Mouse (Mus musculus): ENCODE data around the gene Zfp239. TPM values are rescaled to one million over a fixed set of nuclear protein-coding genes. Genes with fewer than 3 reads are reported as not detected.

Gene Zfp239
- polyA plus RNA-seq, 1 experiment from 2014 or later = 0.42 TPM

DNA sequence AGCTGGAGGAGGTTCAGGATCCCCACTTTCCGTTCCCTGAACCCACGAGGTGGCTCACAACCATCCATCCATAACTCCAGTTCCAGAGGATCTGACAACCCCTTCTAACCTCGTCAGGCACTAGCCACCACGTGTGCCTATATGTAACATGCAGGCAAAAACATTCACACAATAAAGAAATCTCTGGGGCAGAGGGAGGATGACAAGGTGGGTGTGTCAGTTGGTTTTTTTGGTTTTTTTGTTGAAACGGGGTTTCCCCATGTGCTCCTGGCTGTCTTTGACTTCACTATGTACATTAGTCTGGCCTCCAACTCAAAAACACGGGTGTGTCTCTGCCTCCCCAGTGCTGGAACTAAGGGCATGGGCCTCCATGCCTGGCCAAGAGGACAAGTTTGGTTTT, 28.4 kb downstream of the Zfp239 start:
- 55% methylated on average over 6 of the region's 6 CpGs for WGBS (ENCODE audit: missing documents)
- no peak overlapping the region for H3K4me3 ChIP-seq (ENCODE audit: inconsistent target)
- H3K36me3 ChIP-seq (ENCODE audit: inconsistent target) = no peaks in the 10 kb centered on the region
- H3K79me2 ChIP-seq (ENCODE audit: inconsistent target) = no peaks in the 10 kb centered on the region
- no peak overlapping the region for H3K27ac ChIP-seq

DNA sequence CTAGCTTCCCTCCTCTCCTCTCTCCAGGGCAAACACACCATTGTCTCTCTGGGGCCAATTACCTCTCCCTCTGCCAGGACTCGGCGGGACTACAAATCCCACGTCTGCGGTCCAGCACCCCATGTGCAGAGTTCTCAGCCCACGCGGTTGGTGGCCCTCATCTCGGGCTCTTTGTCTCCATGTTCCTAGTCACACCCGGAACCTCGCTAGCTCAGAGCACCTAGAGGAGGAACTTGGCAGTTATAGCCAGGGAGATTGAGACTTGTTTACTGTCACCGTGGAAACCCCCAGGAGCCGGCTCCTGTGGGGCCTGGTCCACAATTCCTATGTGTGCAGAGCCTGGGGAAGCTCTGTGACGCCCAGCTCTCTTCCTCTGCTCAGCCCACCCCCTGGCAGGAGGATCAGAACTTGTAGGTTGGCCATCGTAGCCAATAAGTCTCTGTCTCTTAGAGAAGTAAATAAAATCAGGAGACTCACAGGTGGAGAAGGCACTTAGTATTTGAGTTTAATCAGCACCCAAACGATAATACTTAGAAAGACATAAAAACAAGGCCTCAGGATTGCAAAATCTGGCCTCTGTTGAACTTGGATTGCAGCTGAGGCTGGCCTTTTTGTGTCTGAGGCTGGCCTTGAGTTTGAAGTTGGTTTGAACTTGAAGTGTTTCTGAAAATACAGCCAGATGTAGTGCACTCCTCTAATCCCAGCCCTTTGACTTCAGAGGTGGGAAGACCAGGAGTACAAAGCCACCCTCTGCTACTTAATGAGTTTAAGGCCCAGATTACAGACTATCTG, 29.7 kb downstream of the Zfp239 start:
- no peaks in the 10 kb centered on the region for H3K36me3 ChIP-seq (ENCODE audit: inconsistent target)
- H3K4me3 ChIP-seq (ENCODE audit: inconsistent target) = peak overlapping the region; percentile 17; the same call in 1 of the 2 replicates
- no peaks in the 10 kb centered on the region for H3K79me2 ChIP-seq (ENCODE audit: inconsistent target)
- no peak overlapping the region for H3K27ac ChIP-seq
- 21% methylated on average over 14 of the region's 14 CpGs for WGBS (ENCODE audit: missing documents)

DNA sequence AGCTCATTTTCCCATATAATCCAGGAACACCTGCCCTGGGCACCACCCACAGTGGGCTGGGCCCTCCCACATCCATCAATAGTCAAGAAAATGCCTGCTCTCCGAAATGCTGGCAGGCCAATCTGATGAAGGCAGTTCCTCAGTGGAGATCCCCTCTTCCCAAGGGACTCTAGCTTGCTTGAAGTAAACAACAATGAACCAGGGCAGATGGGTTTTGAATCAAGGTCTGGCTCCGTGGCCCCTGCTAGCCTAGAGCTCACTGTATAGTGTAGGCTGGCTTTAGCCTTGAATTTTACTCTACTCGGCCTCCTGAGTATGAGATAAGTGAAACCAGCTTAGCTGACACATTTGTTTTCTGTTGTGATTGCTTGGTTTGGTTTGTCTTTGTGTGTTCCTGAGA, 30.5 kb downstream of the Zfp239 start:
- H3K79me2 ChIP-seq (ENCODE audit: inconsistent target) = no peaks in the 10 kb centered on the region
- no peak overlapping the region for H3K27ac ChIP-seq
- H3K36me3 ChIP-seq (ENCODE audit: inconsistent target) = no peaks in the 10 kb centered on the region
- H3K4me3 ChIP-seq (ENCODE audit: inconsistent target) = no peak overlapping the region
- 94% methylated on average over 3 of the region's 3 CpGs for WGBS (ENCODE audit: missing documents)

DNA sequence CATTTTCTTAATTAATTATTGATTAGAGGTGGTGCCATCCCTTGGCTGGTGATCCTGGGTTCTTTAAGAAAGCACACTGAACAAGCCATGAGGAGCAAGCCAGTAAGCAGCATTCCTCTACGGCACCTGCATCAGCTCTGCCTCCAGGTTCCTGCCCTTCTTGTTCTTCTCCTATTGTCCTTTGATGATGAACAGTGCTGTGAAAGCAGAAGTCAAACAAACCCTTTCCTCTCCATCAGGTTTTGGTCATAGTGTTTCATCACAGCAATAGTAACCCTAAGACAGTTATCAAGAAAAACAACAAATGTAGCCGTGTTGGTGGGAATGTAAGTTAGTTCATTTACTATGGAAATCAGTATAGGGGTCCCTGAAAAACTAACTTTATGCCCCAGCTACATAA, 31.5 kb downstream of the Zfp239 start:
- H3K4me3 ChIP-seq (ENCODE audit: inconsistent target) = no peak overlapping the region
- no peaks in the 10 kb centered on the region for H3K36me3 ChIP-seq (ENCODE audit: inconsistent target)
- H3K79me2 ChIP-seq (ENCODE audit: inconsistent target) = no peaks in the 10 kb centered on the region
- no peak overlapping the region for H3K27ac ChIP-seq
- WGBS (ENCODE audit: missing documents) = 30% methylated on average over 2 of the region's 2 CpGs

DNA sequence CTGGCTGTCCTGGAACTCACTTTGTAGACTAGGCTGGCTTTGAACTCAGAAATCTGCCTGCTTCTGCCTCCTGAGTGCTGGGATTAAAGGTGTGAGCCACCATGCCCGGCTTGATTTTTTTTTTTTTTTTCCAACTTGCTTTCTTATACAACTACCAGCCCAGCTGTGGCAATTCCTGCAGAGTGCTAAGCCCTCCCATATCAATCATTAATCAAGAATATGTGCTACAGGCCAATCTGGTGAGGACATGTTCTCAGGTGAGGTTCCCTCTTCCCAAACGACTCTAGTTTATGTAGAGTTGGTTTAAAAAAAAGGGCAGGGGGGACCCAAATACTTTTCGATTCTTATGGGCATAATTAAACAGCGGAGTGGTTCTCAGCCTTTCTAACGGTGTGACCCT, 35.9 kb downstream of the Zfp239 start:
- Histone ChIP-seq H3K36me3 (ENCODE audit: inconsistent target) (no peaks in the 10 kb centered on the region), H3K4me3 (ENCODE audit: inconsistent target) (no peak overlapping the region), H3K27ac (no peak overlapping the region), H3K79me2 (ENCODE audit: inconsistent target) (no peaks in the 10 kb centered on the region)
- 82% methylated on average over 4 of the region's 5 CpGs for WGBS (ENCODE audit: missing documents)

DNA sequence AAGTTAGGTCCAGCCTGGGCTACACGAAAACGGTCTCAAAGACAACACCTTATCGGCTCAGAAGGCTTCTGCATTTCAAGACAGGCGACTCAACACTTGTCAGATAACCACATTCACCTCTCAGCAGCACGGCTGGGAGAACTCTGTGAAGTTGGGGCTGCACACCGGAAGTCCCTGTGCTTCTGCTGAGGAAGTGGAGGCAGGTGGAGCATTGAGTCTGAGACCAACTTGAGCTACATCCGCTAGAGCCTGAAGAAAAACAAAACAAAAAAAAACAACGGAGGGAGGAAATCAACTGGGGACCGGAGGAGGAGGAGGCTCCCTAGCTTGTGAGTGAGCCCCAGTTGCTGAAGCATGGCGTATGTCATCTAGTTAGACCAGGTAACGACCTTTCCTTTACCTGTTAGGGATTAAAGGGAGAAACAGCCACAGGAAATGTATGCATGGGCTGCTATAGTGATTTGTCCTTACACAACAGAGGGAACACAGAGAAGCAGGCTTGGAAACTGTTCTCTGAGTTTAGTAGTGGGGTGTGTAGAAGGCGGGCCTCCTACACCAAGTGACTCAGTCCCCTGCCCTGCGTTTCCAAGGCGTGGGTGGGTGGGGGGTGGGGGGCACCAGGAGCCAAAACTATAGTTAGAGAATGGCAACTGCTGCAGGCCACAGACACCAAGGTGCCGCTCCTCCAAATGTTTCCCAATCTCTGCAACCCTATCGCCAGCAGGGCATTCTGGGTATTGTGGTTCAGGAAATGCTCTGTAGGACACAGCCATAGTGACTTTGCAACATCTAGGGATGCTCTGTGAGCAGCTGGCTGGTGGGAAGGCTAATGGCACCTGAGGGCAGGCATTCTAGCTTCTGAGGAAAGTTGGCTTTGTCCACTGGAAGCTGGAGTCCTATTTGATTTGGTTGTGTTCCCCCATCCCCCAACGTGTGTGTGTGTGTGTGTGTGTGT, 38.5 kb downstream of the Zfp239 start, which contains the start of gene Hnrnpf:
Gene Hnrnpf (plus strand): TSS at position 199 of the 955 bp plus-strand sequence.
- WGBS (ENCODE audit: missing documents) = 21% methylated on average over 17 of the region's 17 CpGs
- Histone ChIP-seq H3K36me3 (ENCODE audit: inconsistent target) (no peaks in the 10 kb centered on the region), H3K27ac (peak within 1 kb of the TSS; percentile 12), H3K79me2 (ENCODE audit: inconsistent target) (no peaks in the 10 kb centered on the region), H3K4me3 (ENCODE audit: inconsistent target) (no peak within 1 kb of the TSS)

DNA sequence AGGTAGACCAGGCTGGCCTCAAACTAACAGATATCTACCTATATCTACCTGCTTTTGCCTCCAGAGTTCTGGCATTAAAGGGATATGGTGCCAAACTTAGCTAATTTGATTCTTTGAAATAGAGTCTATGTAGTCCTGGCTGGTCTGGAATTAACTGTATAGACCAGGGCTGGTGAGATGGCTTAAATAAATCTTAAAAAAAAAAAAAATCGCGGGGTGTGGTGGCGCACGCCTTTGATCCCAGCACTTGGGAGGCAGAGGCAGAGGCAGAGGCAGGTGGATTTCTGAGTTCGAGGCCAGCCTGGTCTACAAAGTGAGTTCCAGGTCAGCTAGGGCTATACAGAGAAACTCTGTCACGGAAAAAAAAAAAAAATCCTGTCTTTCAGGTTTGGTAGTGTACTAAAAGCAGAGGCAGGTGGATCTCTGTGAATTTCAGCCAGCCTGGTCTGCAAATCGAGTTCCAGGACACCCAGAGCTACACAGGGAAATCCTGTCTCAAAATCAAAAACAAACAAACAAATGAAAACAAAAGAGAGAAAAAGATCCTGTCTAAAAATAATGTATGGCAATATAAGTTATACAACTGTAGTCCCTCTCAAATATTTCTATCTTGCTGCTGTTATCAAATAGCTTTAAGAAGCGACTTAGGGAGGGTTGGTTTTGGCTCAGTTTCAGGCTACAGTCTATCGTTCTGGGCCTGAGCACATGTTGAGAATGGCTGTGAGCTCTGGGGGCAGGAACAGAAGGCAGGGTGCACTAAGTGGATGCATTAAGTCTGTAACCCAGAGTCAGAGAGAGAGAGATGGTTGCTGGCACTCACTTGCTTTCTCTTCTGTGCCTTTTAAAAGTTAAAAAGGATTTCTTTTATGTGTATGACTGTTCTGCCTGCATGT, 39.9 kb downstream of the Zfp239 start:
- H3K36me3 ChIP-seq (ENCODE audit: inconsistent target) = no peaks in the 10 kb centered on the region
- 80% methylated on average over 9 of the region's 9 CpGs for WGBS (ENCODE audit: missing documents)
- H3K27ac ChIP-seq = no peak overlapping the region
- H3K4me3 ChIP-seq (ENCODE audit: inconsistent target) = no peak overlapping the region
- H3K79me2 ChIP-seq (ENCODE audit: inconsistent target) = no peaks in the 10 kb centered on the region

DNA sequence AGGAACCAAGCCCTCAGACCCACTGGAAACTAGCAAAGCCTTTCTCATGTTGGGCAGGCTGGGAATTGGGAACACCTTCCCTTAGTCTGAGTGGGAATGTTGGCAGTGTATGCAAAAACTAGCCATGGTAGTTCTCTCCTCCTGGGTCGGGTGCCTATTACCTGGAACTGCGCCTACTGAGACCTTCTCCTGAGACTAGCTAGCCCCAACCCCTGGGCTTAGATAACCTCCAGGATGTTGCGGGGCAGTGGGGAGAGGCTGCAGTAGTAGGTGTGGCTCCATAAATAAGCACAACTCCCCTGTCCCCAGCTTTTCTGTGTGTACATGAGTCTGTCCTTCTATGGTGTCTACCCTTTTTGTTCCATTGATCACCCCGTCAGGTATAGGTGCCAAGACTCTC, 40.7 kb downstream of the Zfp239 start:
- 92% methylated on average over 4 of the region's 4 CpGs for WGBS (ENCODE audit: missing documents)
- H3K4me3 ChIP-seq (ENCODE audit: inconsistent target) = no peak overlapping the region
- no peak overlapping the region for H3K27ac ChIP-seq

DNA sequence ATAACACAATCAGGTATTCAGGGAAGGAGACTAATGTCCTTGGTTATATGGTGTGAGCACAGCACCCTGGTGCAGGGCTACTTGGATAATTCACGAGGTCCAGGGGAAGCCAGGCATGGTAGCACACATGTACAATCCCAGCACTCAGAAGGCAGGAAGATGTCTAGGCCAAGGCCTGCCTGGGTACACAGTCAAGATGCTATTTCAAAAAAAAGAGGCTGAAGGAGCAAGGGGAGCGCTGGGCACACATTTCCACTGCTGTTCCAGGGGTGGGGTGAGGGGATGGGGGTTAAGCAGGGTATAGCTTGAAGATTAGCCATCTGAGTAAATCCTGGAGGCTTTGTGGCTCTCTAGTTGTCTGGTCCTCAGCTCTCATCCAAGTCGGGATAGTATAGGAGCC, 41.9 kb downstream of the Zfp239 start:
- Histone ChIP-seq H3K79me2 (ENCODE audit: inconsistent target) (peaks cover 13% of the 10 kb centered on the region), H3K4me3 (ENCODE audit: inconsistent target) (no peak overlapping the region), H3K27ac (no peak overlapping the region), H3K36me3 (ENCODE audit: inconsistent target) (no peaks in the 10 kb centered on the region)
- 91% methylated on average over 3 of the region's 3 CpGs for WGBS (ENCODE audit: missing documents)

More for the DNA sequence above, 40.7 kb downstream of the Zfp239 start:
- Histone ChIP-seq H3K36me3 (ENCODE audit: inconsistent target) (no peaks in the 10 kb centered on the region), H3K79me2 (ENCODE audit: inconsistent target) (no peaks in the 10 kb centered on the region)

DNA sequence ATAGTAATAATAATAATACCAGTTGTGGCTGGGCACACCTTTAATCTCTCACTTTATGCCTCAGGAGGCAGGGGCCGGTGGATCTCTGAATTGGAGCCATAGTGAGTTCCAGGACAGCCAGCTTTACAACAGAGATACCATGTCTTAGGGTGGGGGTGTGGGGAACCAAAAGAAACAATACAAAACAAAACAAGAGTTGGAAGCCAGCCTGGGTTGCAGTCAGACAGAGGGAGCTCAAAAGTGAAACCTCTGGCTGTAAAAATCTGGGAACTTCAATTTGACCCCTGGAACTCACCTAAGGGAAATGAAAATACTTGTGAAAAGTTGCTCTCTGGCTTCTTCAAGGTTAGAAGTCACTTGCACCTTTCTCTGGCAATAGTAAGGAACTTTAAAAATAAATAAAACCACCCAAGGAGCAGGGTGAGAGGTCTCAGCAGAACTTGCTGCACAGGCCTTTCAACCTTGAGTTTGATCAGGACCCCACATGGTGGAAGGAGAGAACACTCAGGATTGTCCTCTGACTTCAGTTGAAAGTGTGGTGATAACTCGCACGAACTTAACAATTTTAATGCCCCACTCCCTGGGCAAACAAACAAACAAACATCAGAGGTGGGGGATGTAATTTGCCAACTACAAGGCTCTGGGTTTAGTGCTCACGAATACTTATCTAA, 43.5 kb downstream of the Zfp239 start:
- H3K27ac ChIP-seq = peak overlapping the region; percentile 81
- no peaks in the 10 kb centered on the region for H3K36me3 ChIP-seq (ENCODE audit: inconsistent target)
- peak overlapping the region; percentile 57 for H3K4me3 ChIP-seq (ENCODE audit: inconsistent target)
- H3K79me2 ChIP-seq (ENCODE audit: inconsistent target) = peaks cover 28% of the 10 kb centered on the region
- WGBS (ENCODE audit: missing documents) = 38% methylated on average over 4 of the region's 4 CpGs

DNA sequence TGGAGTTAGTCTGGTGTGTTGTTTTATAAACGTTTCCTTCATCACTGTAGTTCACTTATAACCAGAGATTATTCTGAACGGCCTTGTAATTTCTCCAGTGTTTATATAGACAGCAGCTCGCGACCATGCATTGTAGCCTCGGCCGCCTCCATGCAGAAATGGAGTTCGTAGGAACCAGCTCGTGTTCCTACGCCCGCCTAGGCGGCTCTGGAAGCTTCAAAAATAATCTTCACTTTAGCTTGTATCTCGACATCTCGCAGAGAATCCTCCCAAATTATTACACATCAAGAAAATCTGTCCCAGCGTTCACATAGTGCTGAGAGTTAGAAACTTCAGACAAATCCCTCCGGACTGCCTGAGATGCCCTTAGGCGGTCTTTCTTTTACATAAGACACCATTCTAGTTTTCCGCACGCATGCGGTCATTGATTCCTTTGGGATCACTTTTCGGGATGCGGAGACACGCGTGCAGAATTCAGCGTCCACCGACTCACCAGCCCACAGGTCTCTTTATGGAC, 44.2 kb downstream of the Zfp239 start:
- H3K79me2 ChIP-seq (ENCODE audit: inconsistent target) = peaks cover 35% of the 10 kb centered on the region
- peak overlapping the region; percentile 57 for H3K4me3 ChIP-seq (ENCODE audit: inconsistent target)
- H3K27ac ChIP-seq = peak overlapping the region; percentile 81
- WGBS (ENCODE audit: missing documents) = 2% methylated on average over 24 of the region's 25 CpGs
- no peaks in the 10 kb centered on the region for H3K36me3 ChIP-seq (ENCODE audit: inconsistent target)

DNA sequence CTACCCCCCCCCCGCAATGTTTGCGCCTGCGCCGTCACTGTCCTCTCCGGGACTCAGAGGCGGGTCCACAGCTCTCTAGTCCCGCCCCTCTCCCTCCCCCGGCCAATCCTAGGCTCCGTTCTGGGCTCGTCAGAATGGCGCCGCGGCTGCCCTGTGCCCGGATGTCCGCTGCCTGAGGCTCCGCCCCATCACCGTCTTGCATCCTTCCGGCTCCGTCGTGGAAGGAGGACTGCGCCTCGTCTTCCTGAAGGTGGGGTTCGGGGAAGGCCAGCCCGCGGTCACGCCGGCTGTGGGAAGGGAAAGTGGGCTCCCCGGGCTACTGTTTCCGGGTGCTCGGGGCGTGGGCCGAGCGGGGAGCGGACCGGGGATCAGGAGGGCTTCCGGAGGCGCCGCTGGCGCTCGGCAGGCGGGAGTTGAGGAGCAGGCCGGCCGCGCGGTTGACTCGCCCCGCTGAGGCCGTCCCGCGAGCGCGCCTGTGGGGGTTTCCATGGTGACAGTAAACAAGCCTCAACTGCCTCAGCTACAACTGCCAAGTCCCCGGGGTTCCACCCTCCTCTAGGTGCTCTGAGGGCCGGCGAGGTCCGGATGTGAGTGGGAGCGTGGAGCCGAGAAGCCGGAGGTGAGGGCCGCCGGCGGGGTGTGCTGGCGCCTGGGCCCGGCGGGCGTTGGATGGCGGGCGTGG, 44.8 kb downstream of the Zfp239 start:
- Histone ChIP-seq H3K79me2 (ENCODE audit: inconsistent target) (peaks cover 41% of the 10 kb centered on the region), H3K4me3 (ENCODE audit: inconsistent target) (peak overlapping the region; percentile 57), H3K27ac (peak overlapping the region; percentile 46; the same call in 1 of the 2 replicates), H3K36me3 (ENCODE audit: inconsistent target) (no peaks in the 10 kb centered on the region)
- WGBS (ENCODE audit: missing documents) = 1% methylated on average over 42 of the region's 68 CpGs

DNA sequence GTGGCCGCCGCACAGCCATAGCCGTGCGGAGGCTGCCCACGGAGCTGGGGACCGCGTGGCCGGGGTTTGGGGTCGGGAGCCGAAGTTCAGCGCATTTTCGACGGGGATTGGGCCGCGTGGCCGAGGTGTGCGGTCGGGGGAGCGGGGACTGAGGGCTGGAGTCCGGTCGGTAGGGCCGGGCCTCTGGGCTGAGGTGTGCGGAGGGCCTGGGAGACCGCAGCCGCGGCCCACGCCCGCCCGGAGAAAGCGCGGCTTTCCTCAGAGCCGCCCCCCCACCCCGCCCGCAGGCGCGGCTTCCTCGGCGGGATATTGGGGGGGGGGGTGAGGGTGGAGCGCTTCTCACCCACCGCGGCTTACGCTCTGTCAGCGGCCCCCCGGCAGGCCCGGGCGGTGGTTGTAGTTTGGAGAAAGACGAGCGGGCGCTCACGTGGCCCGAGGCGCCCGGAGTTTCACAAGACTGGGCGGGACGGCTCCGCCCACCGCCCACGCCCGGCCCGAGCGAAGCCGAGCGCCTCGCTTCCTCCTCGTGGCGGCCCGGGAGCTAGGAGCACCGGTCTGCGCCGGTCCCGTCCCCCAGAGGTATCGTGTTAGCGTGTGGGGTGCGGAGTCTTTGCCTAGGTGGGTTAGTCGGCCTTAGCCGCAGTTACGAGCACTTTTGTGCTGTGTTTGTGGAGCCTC, 45.5 kb downstream of the Zfp239 start:
- Histone ChIP-seq H3K27ac (peak overlapping the region; percentile 54), H3K79me2 (ENCODE audit: inconsistent target) (peaks cover 49% of the 10 kb centered on the region), H3K36me3 (ENCODE audit: inconsistent target) (no peaks in the 10 kb centered on the region), H3K4me3 (ENCODE audit: inconsistent target) (peak overlapping the region; percentile 77)
- WGBS (ENCODE audit: missing documents) = 1% methylated on average over 70 of the region's 77 CpGs

Measured in macrophage (primary cell).